Mouse (Mus musculus): ENCODE results near the gene Atrn. TPM values are rescaled to one million over a fixed set of nuclear protein-coding genes. Genes with fewer than 3 reads are reported as not detected.
A peak's percentile ranks its signal among the peaks of the same experiment; 100 is the strongest.

Atrn gene
- polyA plus RNA-seq, 1 experiment from 2014 or later: 12.9 TPM

- H3K4me3 ChIP-seq (replicated peaks): no peak overlapping the region
- no peak overlapping the region for H3K27ac ChIP-seq
- peaks cover 56% of the 10 kb centered on the region for H3K27me3 ChIP-seq
- no peaks in the 10 kb centered on the region for H3K9me3 ChIP-seq
- no peak for ATAC-seq
- no peak overlapping the region for H3K4me2 ChIP-seq (replicated peaks)
- H3K4me1 ChIP-seq (replicated peaks): peaks cover 8% of the 10 kb centered on the region
- 61% methylated on average over 6 of the region's 6 CpGs for WGBS
- H3K36me3 ChIP-seq: no peaks in the 10 kb centered on the region
- no peak overlapping the region for H3K9ac ChIP-seq (replicated peaks)
Observed at GRCm38 (mm10) chr2:131060784-131061183, 154.5 kb downstream of the Atrn start.

DNA sequence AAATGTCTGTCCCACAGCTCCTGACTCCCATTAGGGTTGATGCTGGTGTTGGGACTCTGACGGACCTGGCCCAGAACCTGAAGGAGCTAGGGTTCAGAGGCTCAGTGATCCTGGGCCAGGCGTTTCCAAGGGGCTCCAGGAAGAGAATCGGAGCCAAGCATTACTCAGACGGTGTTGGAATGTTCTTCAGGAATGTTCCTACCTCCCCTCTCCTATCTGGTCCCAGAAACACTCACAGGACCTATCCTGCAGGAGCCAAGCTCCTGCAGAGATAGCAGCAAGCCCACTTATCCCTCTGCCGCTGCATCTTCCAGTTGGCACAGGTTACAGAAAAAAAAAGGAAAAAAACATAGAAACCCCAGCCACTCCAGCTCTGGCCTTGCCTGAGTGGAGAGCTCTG is 155.3 kb downstream of the Atrn start:
- Histone ChIP-seq H3K4me2 (replicated peaks) (no peak overlapping the region), H3K4me3 (replicated peaks) (no peak overlapping the region), H3K9ac (replicated peaks) (no peak overlapping the region), H3K9me3 (no peaks in the 10 kb centered on the region), H3K27me3 (peaks cover 48% of the 10 kb centered on the region), H3K36me3 (no peaks in the 10 kb centered on the region), H3K4me1 (replicated peaks) (peaks cover 4% of the 10 kb centered on the region), H3K27ac (no peak overlapping the region)
- no peak for ATAC-seq
- WGBS: 72% methylated on average over 5 of the region's 5 CpGs

DNA sequence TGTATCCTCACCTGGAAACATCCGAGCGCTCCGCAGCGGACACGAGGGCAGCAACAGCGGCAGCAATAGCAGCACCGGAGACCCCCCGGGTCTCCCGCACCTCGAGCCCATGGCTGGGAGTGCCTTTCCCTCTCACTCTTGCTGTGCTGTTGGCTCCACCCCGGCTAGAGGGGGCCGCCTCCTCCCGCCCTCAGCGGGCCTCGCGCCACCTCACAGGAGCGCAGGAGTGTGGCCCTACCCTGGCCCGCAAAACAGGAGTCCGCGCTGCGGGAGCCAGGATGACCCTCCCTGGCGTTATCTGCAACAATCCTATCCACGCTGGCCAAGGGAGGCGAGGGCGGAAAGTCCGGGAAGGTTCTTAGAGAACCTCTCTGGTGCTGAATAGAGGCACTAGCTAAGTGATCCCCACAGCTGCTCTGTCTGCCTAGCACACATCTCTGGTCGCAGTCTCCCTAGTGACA is 157.1 kb downstream of the Atrn start, which contains the start of gene Adam33:
Adam33 (minus strand) TSS at position 411 of the 461 bp plus-strand sequence.
- WGBS: 4% methylated on average over 19 of the region's 27 CpGs
- peak within 1 kb of the TSS; percentile 20 for H3K4me3 ChIP-seq (replicated peaks)
- no peak within 1 kb of the TSS for H3K27ac ChIP-seq
- no peaks in the 10 kb centered on the region for H3K9me3 ChIP-seq
- ATAC-seq: 0 out of 2 replicates have a peak, but pooled peaks have one; percentile 48
- H3K36me3 ChIP-seq: no peaks in the 10 kb centered on the region
- H3K9ac ChIP-seq (replicated peaks): peak within 1 kb of the TSS; percentile 55; the same call in 1 of the 2 replicates
- H3K27me3 ChIP-seq: peaks cover 37% of the 10 kb centered on the region
- H3K4me1 ChIP-seq (replicated peaks): peaks cover 4% of the 10 kb centered on the region
- H3K4me2 ChIP-seq (replicated peaks): peak within 1 kb of the TSS; percentile 53

DNA sequence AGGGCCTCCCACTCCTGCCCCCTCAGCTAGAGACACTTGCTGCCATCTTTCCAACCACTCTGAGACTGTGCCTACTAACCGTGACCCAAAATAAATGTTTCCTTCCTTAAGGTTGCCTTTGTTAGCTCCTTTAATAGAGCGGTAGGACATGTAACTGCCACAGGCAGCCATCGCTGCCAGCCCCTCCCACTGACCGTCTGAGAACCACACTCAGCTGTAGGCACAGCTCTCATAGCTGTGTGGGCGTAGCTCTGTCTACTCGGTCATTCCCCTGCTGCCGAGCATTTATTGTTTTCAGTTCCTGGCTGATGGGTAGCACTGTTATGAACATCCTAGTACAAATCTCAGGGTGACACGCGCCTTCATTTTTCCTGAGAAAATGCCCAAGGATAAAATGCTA is 160.0 kb downstream of the Atrn start:
- peaks cover 32% of the 10 kb centered on the region for H3K27me3 ChIP-seq
- H3K27ac ChIP-seq: no peak overlapping the region
- no peaks in the 10 kb centered on the region for H3K36me3 ChIP-seq
- ATAC-seq: no peak
- H3K9me3 ChIP-seq: no peaks in the 10 kb centered on the region
- 74% methylated on average over 9 of the region's 9 CpGs for WGBS
- H3K4me2 ChIP-seq (replicated peaks): no peak overlapping the region
- no peak overlapping the region for H3K9ac ChIP-seq (replicated peaks)
- peaks cover 4% of the 10 kb centered on the region for H3K4me1 ChIP-seq (replicated peaks)
- H3K4me3 ChIP-seq (replicated peaks): no peak overlapping the region

GRCm38 (mm10) chr2:131067481-131067880 is 161.2 kb downstream of the Atrn start:
- no peak overlapping the region for H3K4me3 ChIP-seq (replicated peaks)
- H3K9me3 ChIP-seq: no peaks in the 10 kb centered on the region
- H3K4me1 ChIP-seq (replicated peaks): peaks cover 4% of the 10 kb centered on the region
- H3K4me2 ChIP-seq (replicated peaks): no peak overlapping the region
- 86% methylated on average over 6 of the region's 6 CpGs for WGBS
- no peaks in the 10 kb centered on the region for H3K36me3 ChIP-seq
- H3K27ac ChIP-seq: no peak overlapping the region
- no peak overlapping the region for H3K9ac ChIP-seq (replicated peaks)
- H3K27me3 ChIP-seq: peaks cover 23% of the 10 kb centered on the region
- no peak for ATAC-seq

- no peak for ATAC-seq
- H3K36me3 ChIP-seq: no peaks in the 10 kb centered on the region
- no peaks in the 10 kb centered on the region for H3K9me3 ChIP-seq
- WGBS: 90% methylated on average over 10 of the region's 10 CpGs
- no peak overlapping the region for H3K27ac ChIP-seq
- no peak overlapping the region for H3K9ac ChIP-seq (replicated peaks)
- no peak overlapping the region for H3K4me3 ChIP-seq (replicated peaks)
- H3K4me2 ChIP-seq (replicated peaks): no peak overlapping the region
- H3K27me3 ChIP-seq: no peaks in the 10 kb centered on the region
- no peaks in the 10 kb centered on the region for H3K4me1 ChIP-seq (replicated peaks)
Observed at GRCm38 (mm10) chr2:131072536-131072935, 166.2 kb downstream of the Atrn start.

Small RNAs within 50 kb of the gene (microRNA-seq; reads per million reads assigned to microRNA genes)
- gene Mir6973b: not detected

Other genes with a start within 250 kb of the Atrn start
- gene Ddrgk1, start 241.8 kb upstream of the Atrn start, polyA plus RNA-seq (2015; fragmentation: Nextera tagmentation; extraction: Ambion mirVana): 60.2 and 62.0 TPM in 2 replicates
- 155 and 165 TPM in 2 replicates for gene Itpa, start 238.9 kb upstream of the Atrn start, polyA plus RNA-seq (2015; fragmentation: Nextera tagmentation; extraction: Ambion mirVana)
- gene Slc4a11, start 209.0 kb upstream of the Atrn start, polyA plus RNA-seq (2015; fragmentation: Nextera tagmentation; extraction: Ambion mirVana): 0.46 and 0.61 TPM in 2 replicates
- 109 and 112 TPM in 2 replicates for gene 4930402H24Rik, start 89 bp upstream of the Atrn start, polyA plus RNA-seq (2015; fragmentation: Nextera tagmentation; extraction: Ambion mirVana)
- 14.1 and 15.2 TPM in 2 replicates for gene Gfra4, start 136.6 kb downstream of the Atrn start, polyA plus RNA-seq (2015; fragmentation: Nextera tagmentation; extraction: Ambion mirVana)
- gene Adam33, start 157.3 kb downstream of the Atrn start, polyA plus RNA-seq (2015; fragmentation: Nextera tagmentation; extraction: Ambion mirVana): 0.38 and 0.81 TPM in 2 replicates
- 0.06 and 0.17 TPM in 2 replicates for gene Siglec1, start 180.3 kb downstream of the Atrn start, polyA plus RNA-seq (2015; fragmentation: Nextera tagmentation; extraction: Ambion mirVana)
- gene Hspa12b, start 220.8 kb downstream of the Atrn start, polyA plus RNA-seq (2015; fragmentation: Nextera tagmentation; extraction: Ambion mirVana): 3.1 and 4.0 TPM in 2 replicates
- not detected in 2 replicates for gene Gm11037, start 227.0 kb downstream of the Atrn start, polyA plus RNA-seq (2015; fragmentation: Nextera tagmentation; extraction: Ambion mirVana)